Mouse (Mus musculus) cerebellum, adult 11-12 months (tissue): ENCODE results near the gene Sema4c.
A peak's percentile ranks its signal among the peaks of the same experiment; 100 is the strongest.

ENCODE experiments used
- DNase-seq: peaks from one replicate; pipeline ENCODE4 v3.0.0; 2022

Sema4c gene

GRCm38 (mm10) chr1:36533546-36533945, 24.6 kb downstream of the Sema4c start:
- DNase-seq: no peak

GRCm38 (mm10) chr1:36531461-36531860, 26.7 kb downstream of the Sema4c start:
- no peak for DNase-seq

- no peak for DNase-seq
Observed at GRCm38 (mm10) chr1:36530962-36531361, 27.2 kb downstream of the Sema4c start.

- peak; percentile 44 for DNase-seq
Observed at GRCm38 (mm10) chr1:36530485-36530884, 27.7 kb downstream of the Sema4c start.

- DNase-seq: no peak
Observed at GRCm38 (mm10) chr1:36529875-36530274, 28.3 kb downstream of the Sema4c start.

GRCm38 (mm10) chr1:36529274-36529673, 28.9 kb downstream of the Sema4c start:
- no peak for DNase-seq

GRCm38 (mm10) chr1:36528351-36528750, 29.8 kb downstream of the Sema4c start:
- no peak for DNase-seq

GRCm38 (mm10) chr1:36526903-36527302, 31.2 kb downstream of the Sema4c start:
- DNase-seq: no peak

- DNase-seq: no peak
Observed at GRCm38 (mm10) chr1:36525774-36526173, 32.4 kb downstream of the Sema4c start.

- DNase-seq: no peak
Observed at GRCm38 (mm10) chr1:36524058-36524457, 34.1 kb downstream of the Sema4c start.

GRCm38 (mm10) chr1:36523332-36524013, 34.7 kb downstream of the Sema4c start:
- DNase-seq: peak; percentile 44

- DNase-seq: no peak
Observed at GRCm38 (mm10) chr1:36522210-36522609, 35.9 kb downstream of the Sema4c start.

- no peak for DNase-seq
Observed at GRCm38 (mm10) chr1:36519626-36520025, 38.5 kb downstream of the Sema4c start.

- DNase-seq: peak; percentile 70
Observed at GRCm38 (mm10) chr1:36518259-36518658, 39.9 kb downstream of the Sema4c start.

- DNase-seq: no peak
Observed at GRCm38 (mm10) chr1:36513718-36514117, 44.4 kb downstream of the Sema4c start.

- DNase-seq: no peak
Observed at GRCm38 (mm10) chr1:36513310-36513709, 44.8 kb downstream of the Sema4c start.

- DNase-seq: no peak
Observed at GRCm38 (mm10) chr1:36512966-36513280, 45.2 kb downstream of the Sema4c start.

GRCm38 (mm10) chr1:36512089-36512965, 45.8 kb downstream of the Sema4c start:
- DNase-seq: peak; percentile 72

GRCm38 (mm10) chr1:36511289-36512021, 46.7 kb downstream of the Sema4c start, which contains the start of gene Cnnm3:
TSS of gene Cnnm3 (plus strand) at chr1:36511867.
- DNase-seq: peak; percentile 99

GRCm38 (mm10) chr1:36508238-36508637, 49.9 kb downstream of the Sema4c start:
- DNase-seq: no peak

- peak; percentile 74 for DNase-seq
Observed at GRCm38 (mm10) chr1:36501261-36501660, 56.9 kb downstream of the Sema4c start.
